Mouse (Mus musculus) thymus, adult 2 months (tissue): Measurements from ENCODE around the gene Slc34a2.

Source experiments
- CTCF ChIP-seq: fragments of 200-500 bp; IDR thresholded peaks from 2 replicates; pipeline ENCODE4 v1.5.1; 2012; ENCODE audit warnings: mild to moderate bottlenecking, control low read depth, low read length, moderate library complexity, borderline replicate concordance; ENCODE audit not compliant: control insufficient read depth, poor library complexity, insufficient read depth; ENCODE audit errors: extremely low read depth
- POLR2A ChIP-seq: fragments of 200-500 bp; IDR thresholded peaks from 2 replicates; pipeline ENCODE4 v1.6.1; 2012; ENCODE audit warnings: mild to moderate bottlenecking, low read length, control low read depth, moderate library complexity; ENCODE audit not compliant: control insufficient read depth, poor library complexity, insufficient read depth; ENCODE audit errors: extremely low read depth

GRCm38 (mm10) chr5:53119689-53120088 is 81.8 kb downstream of the Slc34a2 start:
- no peak for TF ChIP-seq CTCF
- TF ChIP-seq POLR2A = no peak
